Mouse (Mus musculus) left cerebral cortex, adult 8-10 months (tissue): ENCODE measurements around the gene Scube3. TPM values are rescaled to one million over a fixed set of nuclear protein-coding genes. Genes with fewer than 3 reads are reported as not detected.

Experiments used
- DNase-seq, 2 experiments: peaks; one replicate each; pipeline ENCODE4 v3.0.0; 2022; ENCODE audit warnings: low spot score in 2 of 2
- total RNA-seq, 4 experiments: library from RNA; stranded (reverse); gene quantifications; 2 replicates each; pipeline ENCODE4 v1.2.4; 2022

Scube3 gene
- total RNA-seq, 4 experiments from 2014 or later: 7.2 to 8.6 (median 7.7) TPM

- no peak for DNase-seq
Observed at GRCm38 (mm10) chr17:28131156-28131555, 10.8 kb upstream of the Scube3 start.

GRCm38 (mm10) chr17:28133193-28133592 lies 8.7 kb upstream of the Scube3 start:
- peak in 1 of 2 experiments; percentile 61 for DNase-seq

- no peak for DNase-seq
Observed at GRCm38 (mm10) chr17:28135496-28135895, 6.4 kb upstream of the Scube3 start.

- no peak for DNase-seq
Observed at GRCm38 (mm10) chr17:28136266-28136665, 5.7 kb upstream of the Scube3 start.

GRCm38 (mm10) chr17:28138013-28138412 lies 3.9 kb upstream of the Scube3 start:
- no peak for DNase-seq

- DNase-seq: no peak
Observed at GRCm38 (mm10) chr17:28138685-28139084, 3.3 kb upstream of the Scube3 start.

- no peak for DNase-seq
Observed at GRCm38 (mm10) chr17:28140431-28141204, 1.3 kb upstream of the Scube3 start.

- DNase-seq: no peak
Observed at GRCm38 (mm10) chr17:28141205-28141650, 713 bp upstream of the Scube3 start.

GRCm38 (mm10) chr17:28142700-28143610 lies 1.0 kb downstream of the Scube3 start:
- no peak for DNase-seq

- DNase-seq: no peak
Observed at GRCm38 (mm10) chr17:28143751-28144150, 1.8 kb downstream of the Scube3 start.

- no peak for DNase-seq
Observed at GRCm38 (mm10) chr17:28144241-28144640, 2.3 kb downstream of the Scube3 start.

- no peak for DNase-seq
Observed at GRCm38 (mm10) chr17:28148288-28148687, 6.3 kb downstream of the Scube3 start.

GRCm38 (mm10) chr17:28149734-28150133 lies 7.8 kb downstream of the Scube3 start:
- no peak for DNase-seq

- no peak for DNase-seq
Observed at GRCm38 (mm10) chr17:28150456-28150855, 8.5 kb downstream of the Scube3 start.

GRCm38 (mm10) chr17:28153095-28153494 lies 11.2 kb downstream of the Scube3 start:
- DNase-seq: no peak

- DNase-seq: no peak
Observed at GRCm38 (mm10) chr17:28154970-28155369, 13.0 kb downstream of the Scube3 start.

GRCm38 (mm10) chr17:28160361-28160760 lies 18.4 kb downstream of the Scube3 start:
- DNase-seq: no peak

GRCm38 (mm10) chr17:28161310-28161881 lies 19.5 kb downstream of the Scube3 start:
- DNase-seq: no peak

- DNase-seq: peak in 1 of 2 experiments; percentile 77
Observed at GRCm38 (mm10) chr17:28163666-28164065, 21.7 kb downstream of the Scube3 start.

GRCm38 (mm10) chr17:28170460-28171305 lies 28.7 kb downstream of the Scube3 start:
- DNase-seq: peak in 1 of 2 experiments; percentile 63

- no peak for DNase-seq
Observed at GRCm38 (mm10) chr17:28172690-28173089, 30.7 kb downstream of the Scube3 start.
